Mouse (Mus musculus) spleen, adult 2 months (tissue): ENCODE results near the gene Psmd6. TPM values are rescaled to one million over a fixed set of nuclear protein-coding genes. Genes with fewer than 3 reads are reported as not detected.

Experiments used
- DNase-seq, 2 experiments: peaks; one replicate each; pipeline versions ENCODE4 v3.0.0 to v3.0.0-alpha.2; 2012 to 2021; ENCODE audit warnings: low spot score in 2 of 2, low read depth in 1 of 2
- H3K27ac ChIP-seq: fragments of 200-500 bp; 2 replicates; pipeline ENCODE4 v1.5.1; 2012; ENCODE audit warnings: low read length, inconsistent platforms; ENCODE audit not compliant: insufficient read depth
- H3K27me3 ChIP-seq: fragments of 200-500 bp; 2 replicates; pipeline ENCODE4 v1.6.1; 2012; ENCODE audit warnings: mild to moderate bottlenecking, moderate library complexity, low read length, inconsistent platforms; ENCODE audit not compliant: control insufficient read depth, insufficient read depth
- H3K36me3 ChIP-seq: fragments of 200-500 bp; 2 replicates; pipeline ENCODE4 v1.6.1; 2012; ENCODE audit warnings: mild to moderate bottlenecking, low read length, inconsistent platforms; ENCODE audit not compliant: control insufficient read depth, insufficient read depth
- H3K4me1 ChIP-seq: fragments of 200-500 bp; 2 replicates; pipeline ENCODE4 v1.6.1; 2011; ENCODE audit warnings: inconsistent platforms; ENCODE audit not compliant: control insufficient read depth, insufficient read depth, insufficient read length
- H3K4me3 ChIP-seq: fragments of 200-500 bp; 2 replicates; pipeline ENCODE4 v1.5.1; 2011; ENCODE audit warnings: mild to moderate bottlenecking, inconsistent platforms; ENCODE audit not compliant: insufficient read depth, insufficient read length; ENCODE audit errors: extremely low read depth
- CTCF ChIP-seq: fragments of 200-500 bp; IDR thresholded peaks from 2 replicates; pipeline ENCODE4 v1.5.1; 2011; ENCODE audit warnings: mild to moderate bottlenecking, inconsistent platforms; ENCODE audit not compliant: insufficient read depth, insufficient read length, insufficient replicate concordance; ENCODE audit errors: extremely low read depth
- POLR2A ChIP-seq: fragments of 200-500 bp; IDR thresholded peaks from 2 replicates; pipeline ENCODE4 v1.6.1; 2011; ENCODE audit warnings: low read depth, low read length, inconsistent platforms
- WGBS: fragments of 180-500 bp; shearing (Covaris S2); methylation state at CpG from one replicate; pipeline ENCODE4 v1.1.7; 2018; 5-methylcytosine and 5-hydroxymethylcytosine counted together
- polyA plus RNA-seq: library from polyadenylated mRNA; depleted of rRNA; stranded (reverse); fragments of >200 nt; gene quantifications from 2 replicates; pipeline ENCODE4 v1.2.3, GENCODE M21; 2012

Psmd6 gene
- polyA plus RNA-seq, 1 experiment: 15.0 TPM

GRCm38 (mm10) chr14:14098330-14098980, 22.3 kb downstream of the Psmd6 start:
- Histone ChIP-seq H3K4me3 (no peak overlapping the region), H3K27me3 (no peaks in the 10 kb centered on the region), H3K36me3 (peaks cover 25% of the 10 kb centered on the region), H3K27ac (no peak overlapping the region), H3K4me1 (no peaks in the 10 kb centered on the region)
- TF ChIP-seq CTCF (peak; percentile 91; the same call in 1 of the 2 replicates), POLR2A (no peak)
- WGBS: 29% methylated on average over 10 of the region's 10 CpGs
- DNase-seq: peak; percentile 75 to 83

GRCm38 (mm10) chr14:14090571-14090970, 30.2 kb downstream of the Psmd6 start:
- Histone ChIP-seq H3K27me3 (no peaks in the 10 kb centered on the region), H3K27ac (no peak overlapping the region), H3K36me3 (peaks cover 22% of the 10 kb centered on the region), H3K4me1 (no peaks in the 10 kb centered on the region), H3K4me3 (no peak overlapping the region)
- WGBS: 92% methylated on average over 6 of the region's 6 CpGs
- TF ChIP-seq POLR2A (no peak), CTCF (no peak)
- DNase-seq: no peak

GRCm38 (mm10) chr14:14088016-14088791, 32.6 kb downstream of the Psmd6 start:
- DNase-seq: no peak
- Histone ChIP-seq H3K27ac (0 out of 2 replicates have a peak overlapping the region, but pooled peaks have one; percentile 12), H3K27me3 (no peaks in the 10 kb centered on the region), H3K36me3 (peaks cover 15% of the 10 kb centered on the region), H3K4me3 (no peak overlapping the region), H3K4me1 (no peaks in the 10 kb centered on the region)
- TF ChIP-seq POLR2A (no peak), CTCF (no peak)
- 22% methylated on average over 9 of the region's 9 CpGs for WGBS

- no peaks in the 10 kb centered on the region for H3K4me1 ChIP-seq
- no peak overlapping the region for H3K4me3 ChIP-seq
- no peak overlapping the region for H3K27ac ChIP-seq
- 76% methylated on average over 6 of the region's 6 CpGs for WGBS
- DNase-seq: no peak
- no peak for TF ChIP-seq CTCF
- TF ChIP-seq POLR2A: no peak
- H3K27me3 ChIP-seq: no peaks in the 10 kb centered on the region
- peaks cover 13% of the 10 kb centered on the region for H3K36me3 ChIP-seq
Observed at GRCm38 (mm10) chr14:14087348-14087747, 33.4 kb downstream of the Psmd6 start.

GRCm38 (mm10) chr14:14086711-14087263, 34.0 kb downstream of the Psmd6 start:
- DNase-seq: no peak
- Histone ChIP-seq H3K4me3 (no peak overlapping the region), H3K27ac (no peak overlapping the region), H3K4me1 (no peaks in the 10 kb centered on the region), H3K36me3 (peaks cover 13% of the 10 kb centered on the region), H3K27me3 (no peaks in the 10 kb centered on the region)
- 76% methylated on average over 4 of the region's 4 CpGs for WGBS
- TF ChIP-seq CTCF (no peak), POLR2A (no peak)

- 94% methylated on average over 8 of the region's 8 CpGs for WGBS
- no peak for DNase-seq
- Histone ChIP-seq H3K27ac (no peak overlapping the region), H3K27me3 (no peaks in the 10 kb centered on the region), H3K36me3 (peaks cover 2% of the 10 kb centered on the region; the same call in 1 of the 2 replicates), H3K4me3 (no peak overlapping the region), H3K4me1 (no peaks in the 10 kb centered on the region)
- TF ChIP-seq CTCF: no peak
Observed at GRCm38 (mm10) chr14:14083811-14084210, 37.0 kb downstream of the Psmd6 start.
